Mouse (Mus musculus): ENCODE data around the gene Zbtb7a. TPM values are rescaled to one million over a fixed set of nuclear protein-coding genes. Genes with fewer than 3 reads are reported as not detected.

The Zbtb7a gene
- polyA plus RNA-seq, 1 experiment from 2014 or later: 18.1 TPM

DNA sequence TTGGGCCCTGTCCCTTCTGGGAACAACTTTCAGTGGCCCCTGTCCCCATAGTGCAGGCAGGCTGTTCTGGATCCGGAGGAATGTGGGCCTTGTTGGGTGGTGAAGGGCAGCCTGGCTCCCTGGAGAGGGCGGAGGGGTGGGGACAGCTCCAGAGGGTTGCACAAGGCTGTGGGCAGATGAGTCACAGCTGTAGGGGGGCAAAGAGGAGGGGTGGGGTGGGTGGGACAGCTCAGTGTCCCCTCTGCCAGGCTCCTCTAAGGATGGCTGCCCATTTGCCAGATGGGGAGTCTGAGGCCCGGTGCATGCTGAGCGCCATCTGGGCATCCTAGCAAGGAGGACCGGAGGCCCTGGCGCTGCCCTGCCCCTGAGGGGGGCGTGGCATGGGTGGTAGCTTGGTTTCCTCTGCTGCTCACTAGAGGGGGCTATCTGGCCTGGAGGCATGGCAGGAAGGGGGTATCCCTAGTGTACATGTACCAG, 8.2 kb downstream of the Zbtb7a start:
- H3K36me3 ChIP-seq (ENCODE audit: control insufficient read depth, insufficient read depth, low read length): peaks cover 52% of the 10 kb centered on the region
- no peak overlapping the region; the same call in 1 of the 2 replicates for H3K9ac ChIP-seq (ENCODE audit: low read depth, low read length)
- no peak overlapping the region for H3K4me2 ChIP-seq (replicated peaks; ENCODE audit: low read depth, low read length)
- no peak overlapping the region for H3K27ac ChIP-seq (ENCODE audit: low read depth, low read length)
- H3K4me3 ChIP-seq (ENCODE audit: low read length): no peak overlapping the region
- H3K9me3 ChIP-seq (ENCODE audit: control insufficient read depth, low read length): no peaks in the 10 kb centered on the region
- H3K27me3 ChIP-seq (ENCODE audit: control insufficient read depth, insufficient read depth, low read length): no peaks in the 10 kb centered on the region
- no peak for ATAC-seq (ENCODE audit: low FRiP score, low TSS enrichment)
- WGBS: 96% methylated on average over 5 of the region's 7 CpGs
- H3K4me1 ChIP-seq (ENCODE audit: control insufficient read depth, insufficient read depth, low read length): peaks cover 35% of the 10 kb centered on the region

DNA sequence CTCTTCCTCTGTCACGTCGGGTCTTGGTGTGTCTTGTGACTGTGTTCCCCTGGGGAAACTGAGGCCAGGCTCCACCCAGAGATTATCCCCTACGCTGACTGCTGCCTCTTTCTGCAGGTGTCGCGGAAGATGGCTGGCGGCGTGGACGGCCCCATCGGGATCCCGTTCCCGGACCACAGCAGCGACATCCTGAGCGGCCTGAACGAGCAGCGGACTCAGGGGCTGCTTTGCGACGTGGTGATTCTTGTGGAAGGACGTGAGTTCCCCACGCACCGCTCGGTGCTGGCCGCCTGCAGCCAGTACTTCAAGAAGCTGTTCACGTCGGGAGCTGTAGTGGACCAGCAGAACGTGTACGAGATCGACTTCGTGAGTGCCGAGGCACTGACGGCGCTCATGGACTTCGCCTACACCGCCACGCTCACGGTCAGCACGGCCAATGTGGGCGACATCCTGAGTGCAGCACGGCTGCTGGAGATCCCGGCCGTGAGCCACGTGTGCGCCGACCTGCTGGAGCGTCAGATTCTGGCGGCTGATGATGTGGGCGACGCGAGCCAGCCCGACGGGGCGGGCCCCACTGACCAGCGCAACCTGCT, 8.9 kb downstream of the Zbtb7a start:
- no peak for ATAC-seq (ENCODE audit: low FRiP score, low TSS enrichment)
- WGBS: 95% methylated on average over 52 of the region's 52 CpGs

GRCm38 (mm10) chr10:81144667-81145066, 9.6 kb downstream of the Zbtb7a start:
- Histone ChIP-seq H3K9ac (ENCODE audit: low read depth, low read length) (no peak overlapping the region), H3K9me3 (ENCODE audit: control insufficient read depth, low read length) (no peaks in the 10 kb centered on the region), H3K27me3 (ENCODE audit: control insufficient read depth, insufficient read depth, low read length) (no peaks in the 10 kb centered on the region), H3K36me3 (ENCODE audit: control insufficient read depth, insufficient read depth, low read length) (peaks cover 66% of the 10 kb centered on the region), H3K4me1 (ENCODE audit: control insufficient read depth, insufficient read depth, low read length) (peaks cover 20% of the 10 kb centered on the region), H3K27ac (ENCODE audit: low read depth, low read length) (no peak overlapping the region), H3K4me3 (ENCODE audit: low read length) (no peak overlapping the region), H3K4me2 (replicated peaks; ENCODE audit: low read depth, low read length) (no peak overlapping the region)
- 93% methylated on average over 27 of the region's 27 CpGs for WGBS
- no peak for ATAC-seq (ENCODE audit: low FRiP score, low TSS enrichment)

More for the DNA sequence above, 8.9 kb downstream of the Zbtb7a start:
- H3K27me3 ChIP-seq (ENCODE audit: control insufficient read depth, insufficient read depth, low read length): no peaks in the 10 kb centered on the region
- no peak overlapping the region for H3K4me3 ChIP-seq (ENCODE audit: low read length)
- H3K4me1 ChIP-seq (ENCODE audit: control insufficient read depth, insufficient read depth, low read length): peaks cover 27% of the 10 kb centered on the region
- no peak overlapping the region for H3K27ac ChIP-seq (ENCODE audit: low read depth, low read length)
- H3K9ac ChIP-seq (ENCODE audit: low read depth, low read length): no peak overlapping the region
- no peaks in the 10 kb centered on the region for H3K9me3 ChIP-seq (ENCODE audit: control insufficient read depth, low read length)
- H3K36me3 ChIP-seq (ENCODE audit: control insufficient read depth, insufficient read depth, low read length): peaks cover 59% of the 10 kb centered on the region
- no peak overlapping the region for H3K4me2 ChIP-seq (replicated peaks; ENCODE audit: low read depth, low read length)

DNA sequence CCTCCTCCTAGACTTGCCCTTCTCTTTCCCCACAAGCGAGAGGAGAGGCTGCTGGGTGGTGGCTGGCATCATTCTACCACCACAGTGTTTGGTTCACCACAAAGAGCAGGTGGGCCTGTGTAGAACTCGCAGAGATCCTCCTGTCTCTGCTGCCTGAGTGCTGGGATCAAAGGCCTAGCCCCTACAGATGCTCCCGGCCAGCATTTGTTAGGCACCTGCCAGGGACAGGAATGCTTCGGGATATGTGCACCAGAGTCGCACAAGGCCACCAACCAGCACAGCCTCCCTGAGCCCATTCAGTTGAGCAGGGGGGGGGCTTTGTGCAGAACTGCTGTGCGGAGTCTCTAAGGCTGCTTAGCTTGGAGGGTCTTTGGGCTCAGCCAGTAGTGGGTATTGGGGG, 10.3 kb downstream of the Zbtb7a start:
- H3K4me1 ChIP-seq (ENCODE audit: control insufficient read depth, insufficient read depth, low read length): peaks cover 14% of the 10 kb centered on the region
- H3K36me3 ChIP-seq (ENCODE audit: control insufficient read depth, insufficient read depth, low read length): peaks cover 73% of the 10 kb centered on the region

DNA sequence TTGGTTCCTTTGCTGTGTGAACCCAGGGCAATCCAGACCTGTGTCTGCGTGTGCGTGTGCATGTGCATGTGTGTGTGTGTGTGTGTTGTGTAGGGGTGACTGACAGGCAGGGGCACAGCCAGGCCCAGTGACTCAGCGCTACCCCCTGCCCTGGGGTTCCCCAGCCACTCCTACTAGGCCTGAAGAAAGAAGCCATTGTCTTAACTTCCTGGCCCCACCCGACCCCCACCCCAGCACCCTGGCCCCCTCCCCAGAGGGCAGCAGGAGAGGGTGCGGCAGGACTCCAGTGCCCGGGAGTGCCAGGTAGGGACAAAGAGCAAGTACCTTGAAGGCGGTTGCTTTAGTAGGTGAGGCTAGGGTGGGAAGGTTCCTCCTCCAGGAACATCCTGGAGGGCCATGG, 10.8 kb downstream of the Zbtb7a start:
- Histone ChIP-seq H3K9me3 (ENCODE audit: control insufficient read depth, low read length) (no peaks in the 10 kb centered on the region), H3K9ac (ENCODE audit: low read depth, low read length) (no peak overlapping the region), H3K27ac (ENCODE audit: low read depth, low read length) (no peak overlapping the region), H3K4me2 (replicated peaks; ENCODE audit: low read depth, low read length) (no peak overlapping the region), H3K36me3 (ENCODE audit: control insufficient read depth, insufficient read depth, low read length) (peaks cover 73% of the 10 kb centered on the region), H3K4me1 (ENCODE audit: control insufficient read depth, insufficient read depth, low read length) (peaks cover 9% of the 10 kb centered on the region), H3K4me3 (ENCODE audit: low read length) (no peak overlapping the region), H3K27me3 (ENCODE audit: control insufficient read depth, insufficient read depth, low read length) (no peaks in the 10 kb centered on the region)
- no peak for ATAC-seq (ENCODE audit: low FRiP score, low TSS enrichment)
- 76% methylated on average over 7 of the region's 7 CpGs for whole genome bisulfite sequencing

More for the DNA sequence above, 10.3 kb downstream of the Zbtb7a start:
- Histone ChIP-seq H3K27ac (ENCODE audit: low read depth, low read length) (no peak overlapping the region), H3K9me3 (ENCODE audit: control insufficient read depth, low read length) (no peaks in the 10 kb centered on the region), H3K27me3 (ENCODE audit: control insufficient read depth, insufficient read depth, low read length) (no peaks in the 10 kb centered on the region), H3K4me3 (ENCODE audit: low read length) (no peak overlapping the region), H3K4me2 (replicated peaks; ENCODE audit: low read depth, low read length) (no peak overlapping the region), H3K9ac (ENCODE audit: low read depth, low read length) (no peak overlapping the region)
- ATAC-seq (ENCODE audit: low FRiP score, low TSS enrichment): no peak
- 96% methylated on average over 6 of the region's 6 CpGs for WGBS

- Histone ChIP-seq H3K36me3 (ENCODE audit: control insufficient read depth, insufficient read depth, low read length) (peaks cover 73% of the 10 kb centered on the region), H3K4me1 (ENCODE audit: control insufficient read depth, insufficient read depth, low read length) (peaks cover 4% of the 10 kb centered on the region; the same call in 1 of the 2 replicates), H3K27ac (ENCODE audit: low read depth, low read length) (no peak overlapping the region), H3K9ac (ENCODE audit: low read depth, low read length) (no peak overlapping the region), H3K4me3 (ENCODE audit: low read length) (no peak overlapping the region), H3K9me3 (ENCODE audit: control insufficient read depth, low read length) (no peaks in the 10 kb centered on the region), H3K4me2 (replicated peaks; ENCODE audit: low read depth, low read length) (no peak overlapping the region), H3K27me3 (ENCODE audit: control insufficient read depth, insufficient read depth, low read length) (no peaks in the 10 kb centered on the region)
- ATAC-seq (ENCODE audit: low FRiP score, low TSS enrichment): no peak
- WGBS: 93% methylated on average over 4 of the region's 4 CpGs
Observed at GRCm38 (mm10) chr10:81146296-81146695, 11.3 kb downstream of the Zbtb7a start.

DNA sequence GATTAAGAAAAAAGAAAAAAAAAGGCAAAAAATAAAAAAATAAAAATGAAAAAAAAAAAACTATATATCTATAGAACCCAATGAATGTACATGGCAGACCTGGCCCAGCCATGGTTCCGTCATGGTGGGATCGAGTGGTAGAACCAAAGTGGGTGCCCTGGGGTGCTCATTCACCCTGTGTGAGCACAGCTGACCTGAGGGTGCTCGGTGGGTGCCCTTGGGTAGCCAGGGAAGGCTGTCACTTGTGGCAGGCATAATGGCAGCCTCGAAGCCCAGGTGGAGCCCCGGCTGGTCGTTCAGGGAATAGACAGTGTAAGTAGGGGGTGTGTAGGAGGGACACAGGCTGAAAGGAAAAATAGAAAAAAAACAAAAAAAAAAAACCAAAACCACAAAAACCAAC, 16.2 kb downstream of the Zbtb7a start:
- Histone ChIP-seq H3K9ac (ENCODE audit: low read depth, low read length) (no peak overlapping the region), H3K4me1 (ENCODE audit: control insufficient read depth, insufficient read depth, low read length) (no peaks in the 10 kb centered on the region), H3K9me3 (ENCODE audit: control insufficient read depth, low read length) (no peaks in the 10 kb centered on the region), H3K4me2 (replicated peaks; ENCODE audit: low read depth, low read length) (no peak overlapping the region), H3K36me3 (ENCODE audit: control insufficient read depth, insufficient read depth, low read length) (peaks cover 86% of the 10 kb centered on the region), H3K4me3 (ENCODE audit: low read length) (no peak overlapping the region), H3K27ac (ENCODE audit: low read depth, low read length) (no peak overlapping the region), H3K27me3 (ENCODE audit: control insufficient read depth, insufficient read depth, low read length) (no peaks in the 10 kb centered on the region)
- no peak for ATAC-seq (ENCODE audit: low FRiP score, low TSS enrichment)
- 78% methylated on average over 6 of the region's 6 CpGs for WGBS

DNA sequence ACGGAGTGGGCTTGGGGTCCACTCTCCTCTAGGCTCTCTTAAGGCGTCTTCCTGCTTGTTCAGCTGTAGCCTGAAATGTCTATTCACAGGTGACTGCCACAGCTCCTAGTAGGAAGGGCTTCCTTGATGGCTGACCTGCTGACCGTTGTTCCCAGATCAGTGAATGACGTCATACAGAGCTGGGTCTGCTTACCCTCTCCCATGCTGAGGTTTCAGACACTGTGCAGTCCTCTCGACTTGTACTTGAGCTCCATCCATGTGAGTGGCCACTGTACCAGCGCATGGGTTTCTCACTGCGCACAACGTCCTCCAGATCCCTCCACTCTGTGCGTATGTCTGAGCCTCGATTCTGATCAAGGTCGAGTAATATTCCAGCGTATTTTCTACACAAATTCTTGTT, 17.6 kb downstream of the Zbtb7a start:
- Histone ChIP-seq H3K9me3 (ENCODE audit: control insufficient read depth, low read length) (no peaks in the 10 kb centered on the region), H3K4me3 (ENCODE audit: low read length) (no peak overlapping the region), H3K4me2 (replicated peaks; ENCODE audit: low read depth, low read length) (no peak overlapping the region), H3K4me1 (ENCODE audit: control insufficient read depth, insufficient read depth, low read length) (no peaks in the 10 kb centered on the region), H3K9ac (ENCODE audit: low read depth, low read length) (no peak overlapping the region), H3K27me3 (ENCODE audit: control insufficient read depth, insufficient read depth, low read length) (no peaks in the 10 kb centered on the region), H3K36me3 (ENCODE audit: control insufficient read depth, insufficient read depth, low read length) (peaks cover 85% of the 10 kb centered on the region), H3K27ac (ENCODE audit: low read depth, low read length) (0 out of 2 replicates have a peak overlapping the region, but pooled peaks have one; percentile 17)
- no peak for ATAC-seq (ENCODE audit: low FRiP score, low TSS enrichment)
- 71% methylated on average over 12 of the region's 12 CpGs for WGBS

- H3K9ac ChIP-seq (ENCODE audit: low read depth, low read length): no peak overlapping the region
- H3K4me2 ChIP-seq (replicated peaks; ENCODE audit: low read depth, low read length): no peak overlapping the region
- no peak for ATAC-seq (ENCODE audit: low FRiP score, low TSS enrichment)
- H3K36me3 ChIP-seq (ENCODE audit: control insufficient read depth, insufficient read depth, low read length): peaks cover 80% of the 10 kb centered on the region
- H3K9me3 ChIP-seq (ENCODE audit: control insufficient read depth, low read length): no peaks in the 10 kb centered on the region
- no peaks in the 10 kb centered on the region for H3K4me1 ChIP-seq (ENCODE audit: control insufficient read depth, insufficient read depth, low read length)
- no peaks in the 10 kb centered on the region for H3K27me3 ChIP-seq (ENCODE audit: control insufficient read depth, insufficient read depth, low read length)
- WGBS: 91% methylated on average over 12 of the region's 12 CpGs
- no peak overlapping the region for H3K4me3 ChIP-seq (ENCODE audit: low read length)
- H3K27ac ChIP-seq (ENCODE audit: low read depth, low read length): no peak overlapping the region
Observed at GRCm38 (mm10) chr10:81154313-81154712, 19.3 kb downstream of the Zbtb7a start.
